Mouse (Mus musculus): ENCODE results near the gene Vps18. TPM values are rescaled to one million over a fixed set of nuclear protein-coding genes. Genes with fewer than 3 reads are reported as not detected.

The Vps18 gene
- polyA plus RNA-seq, 1 experiment from 2014 or later: 6.6 TPM

Other genes starting within 250 kb of the Vps18 start
- 70.0 and 87.7 TPM in 2 replicates for gene Knl1, start 241.6 kb upstream of the Vps18 start, polyA plus RNA-seq (2015; fragmentation: Nextera tagmentation; extraction: Ambion mirVana)
- gene Rad51, start 175.9 kb upstream of the Vps18 start, polyA plus RNA-seq (2015; fragmentation: Nextera tagmentation; extraction: Ambion mirVana): 38.4 and 45.1 TPM in 2 replicates
- 55.3 and 61.6 TPM in 2 replicates for gene Rmdn3, start 131.7 kb upstream of the Vps18 start, polyA plus RNA-seq (2015; fragmentation: Nextera tagmentation; extraction: Ambion mirVana)
- gene Gchfr, start 121.0 kb upstream of the Vps18 start, polyA plus RNA-seq (2015; fragmentation: Nextera tagmentation; extraction: Ambion mirVana): 39.4 and 47.1 TPM in 2 replicates
- gene Gm14137, start 114.2 kb upstream of the Vps18 start, polyA plus RNA-seq (2015; fragmentation: Nextera tagmentation; extraction: Ambion mirVana): 0.12 and 0.14 TPM in 2 replicates
- gene Zfyve19, start 80.1 kb upstream of the Vps18 start, polyA plus RNA-seq (2015; fragmentation: Nextera tagmentation; extraction: Ambion mirVana): 20.0 and 27.2 TPM in 2 replicates
- 9.9 and 11.4 TPM in 2 replicates for gene Dnajc17, start 79.9 kb upstream of the Vps18 start, polyA plus RNA-seq (2015; fragmentation: Nextera tagmentation; extraction: Ambion mirVana)
- not detected in 2 replicates for gene Ppp1r14d, start 58.8 kb upstream of the Vps18 start, polyA plus RNA-seq (2015; fragmentation: Nextera tagmentation; extraction: Ambion mirVana)
- 0.09 and 0.36 TPM in 2 replicates for gene Spint1, start 51.4 kb upstream of the Vps18 start, polyA plus RNA-seq (2015; fragmentation: Nextera tagmentation; extraction: Ambion mirVana)
- 0.08 and 0.16 TPM in 2 replicates for gene Rhov, start 17.5 kb upstream of the Vps18 start, polyA plus RNA-seq (2015; fragmentation: Nextera tagmentation; extraction: Ambion mirVana)
- gene Dll4, start 37.0 kb downstream of the Vps18 start, polyA plus RNA-seq (2015; fragmentation: Nextera tagmentation; extraction: Ambion mirVana): 1.7 and 1.9 TPM in 2 replicates
- gene Chac1, start 62.5 kb downstream of the Vps18 start, polyA plus RNA-seq (2015; fragmentation: Nextera tagmentation; extraction: Ambion mirVana): 1.0 and 2.0 TPM in 2 replicates
- 2.0 TPM in 2 replicates for gene Ino80, start 188.9 kb downstream of the Vps18 start, polyA plus RNA-seq (2015; fragmentation: Nextera tagmentation; extraction: Ambion mirVana)